23 mouse cellular contexts compared by ENCODE assay signal in genomic region chr10:77451822-77452221, GRCm38 (mm10). TPM values are rescaled to one million over a fixed set of nuclear protein-coding genes. Genes with fewer than 3 reads are reported as not detected.
DNase-seq lines count a peak whose midpoint lies in the region; ATAC-seq and TF ChIP-seq lines count a peak whose summit lies in the region.
"Had no signal": no experiment of that assay in that cellular context is flagged by ENCODE, and none has a peak within 500 bp of the region (broad histone marks: within the 10 kb centered on the region; RNA-seq: fewer than 3 reads in every experiment).

No protein-coding gene starts in this region.

- peak overlapping the region; percentile 20 for H3K4me3 ChIP-seq in megakaryocyte, embryonic 14.5 days (replicated peaks)
- no peak overlapping the region for H3K4me3 ChIP-seq in stomach, embryonic 16.5 days (replicated peaks; ENCODE audit: low read length)
- H3K4me3 ChIP-seq: embryonic facial prominence, embryonic 13.5 days; embryonic facial prominence, embryonic 15.5 days; erythroblast, embryonic 14.5 days; forebrain, embryonic 10.5 days; forebrain, embryonic 12.5 days had no signal

- DNase-seq in Patski (ENCODE audit: low read depth, low spot score) = peak; percentile 79
- peak; percentile 40 for DNase-seq in yolk sac, embryonic 10.5 days (ENCODE audit: low spot score)
- DNase-seq in cerebellum, postnatal 4 days (ENCODE audit: low spot score in 2 of 2) = no peak
- no peak for DNase-seq in adrenal gland, adult 2 months
- DNase-seq: adrenal gland, adult 8-10 months; adrenal gland, postnatal 14 days; adrenal gland, postnatal 36 days; cerebellum, adult 11-12 months; cerebellum, adult 2 months; cerebellum, adult 9-10 months; cerebellum, postnatal 10 days; cerebellum, postnatal 25 days; embryo, embryonic 11 days had no signal

- no peak overlapping the region for H3K9ac ChIP-seq in stomach, embryonic 16.5 days (ENCODE audit: low read length)
- H3K9ac ChIP-seq: embryonic facial prominence, embryonic 13.5 days; embryonic facial prominence, embryonic 15.5 days; forebrain, embryonic 12.5 days had no signal

- CTCF ChIA-PET in Patski (lab: Charles Lee) = no interaction called here

- POLR2A ChIA-PET in Patski (lab: Charles Lee) = no interaction called here

- no peak for TF ChIP-seq CTCF in Patski (IDR thresholded peaks at IDR 0.05)

- peaks cover 80% of the 10 kb centered on the region for H3K4me1 ChIP-seq in megakaryocyte, embryonic 14.5 days
- H3K4me1 ChIP-seq in stomach, embryonic 16.5 days (ENCODE audit: control insufficient read depth, insufficient read depth, low read length) = peaks cover 15% of the 10 kb centered on the region

- no peak overlapping the region for H3K4me2 ChIP-seq in stomach, embryonic 16.5 days (ENCODE audit: low read depth, low read length)
- H3K4me2 ChIP-seq: embryonic facial prominence, embryonic 13.5 days; embryonic facial prominence, embryonic 15.5 days; forebrain, embryonic 12.5 days had no signal

- no peak for ATAC-seq in megakaryocyte, adult 5-6 weeks (ENCODE audit: poor library complexity, severe bottlenecking)
- peak; percentile 54 for ATAC-seq in Patski
- 0 out of 2 replicates have a peak, but pooled peaks have one; percentile 8 for ATAC-seq in stomach, embryonic 16.5 days (ENCODE audit: insufficient read depth, low FRiP score)
- ATAC-seq: forebrain, embryonic 14.5 days; forebrain, embryonic 16.5 days had no signal

- no peak overlapping the region; the same call in 1 of the 2 replicates for H3K27ac ChIP-seq in stomach, embryonic 16.5 days (ENCODE audit: low read length)
- H3K27ac ChIP-seq: embryonic facial prominence, embryonic 13.5 days; embryonic facial prominence, embryonic 15.5 days; forebrain, embryonic 10.5 days; forebrain, embryonic 12.5 days had no signal

- in situ Hi-C loops in Patski (cut with MboI; ENCODE audit: low pct_unique_long_range_greater_than_20kb) = loop anchor here (5.0 kb wide), 1 partner anchor 45 kb away; no protein-coding TSS in a partner anchor

- peaks cover 14% of the 10 kb centered on the region for H3K27me3 ChIP-seq in megakaryocyte, embryonic 14.5 days (replicated peaks)
- H3K27me3 ChIP-seq in Patski = no peaks in the 10 kb centered on the region
- no peaks in the 10 kb centered on the region for H3K27me3 ChIP-seq in stomach, embryonic 16.5 days (ENCODE audit: control insufficient read depth, insufficient read depth, low read length)
- H3K27me3 ChIP-seq: embryonic facial prominence, embryonic 15.5 days; forebrain, embryonic 12.5 days had no signal

- 89% methylated on average over 4 of the region's 4 CpGs for WGBS in stomach, embryonic 16.5 days

- peaks cover 23% of the 10 kb centered on the region for H3K9me3 ChIP-seq in megakaryocyte, embryonic 14.5 days
- H3K9me3 ChIP-seq in stomach, embryonic 16.5 days (replicated peaks; ENCODE audit: control insufficient read depth, low read length) = no peaks in the 10 kb centered on the region
- H3K9me3 ChIP-seq: embryonic facial prominence, embryonic 13.5 days; forebrain, embryonic 10.5 days; forebrain, embryonic 12.5 days had no signal

- peaks cover 36% of the 10 kb centered on the region for H3K36me3 ChIP-seq in megakaryocyte, embryonic 14.5 days (replicated peaks; ENCODE audit: low read length)
- no peaks in the 10 kb centered on the region for H3K36me3 ChIP-seq in stomach, embryonic 16.5 days (ENCODE audit: control insufficient read depth, insufficient read depth, low read length)
- H3K36me3 ChIP-seq: embryonic facial prominence, embryonic 13.5 days; embryonic facial prominence, embryonic 15.5 days; forebrain, embryonic 10.5 days; forebrain, embryonic 12.5 days had no signal

RNA-seq across cellular contexts. Expression of gene Adarb1, which starts 33.8 kb away (rescaled TPM):
- polyA plus RNA-seq in megakaryocyte, embryonic 14.5 days (2012; ENCODE audit: insufficient read depth, low replicate concordance) = 0.65 and 1.6 TPM in 2 replicates
- 0.02 and 0.05 TPM in 2 replicates for total RNA-seq in megakaryocyte, adult 5-6 weeks (2015)
- 0.20 and 0.37 TPM in 2 replicates for total RNA-seq in megakaryocyte, adult 5-6 weeks (2017)
- 12.4 TPM for polyA plus RNA-seq in Patski (2021)
- 6.3 and 8.4 TPM in 2 replicates for polyA plus RNA-seq in stomach, embryonic 16.5 days (2015; fragmentation: Nextera tagmentation; extraction: Ambion mirVana)
- total RNA-seq in adrenal gland, adult 2 months (2021) = 10 to 100 TPM; 14.4 to 23.5 TPM
- 11.3 and 13.5 TPM in 2 replicates for polyA plus RNA-seq in adrenal gland, adult 2 months (2012; rRNA removed)
- polyA plus RNA-seq: erythroblast, embryonic 14.5 days had no signal

Comparison
In these comparisons a context has a peak if more than half of its experiments do, and no peak if none do; other contexts are left out.
1. DNase-seq: peak in Patski (single experiment) and yolk sac, embryonic 10.5 days (single experiment); none in cerebellum, postnatal 4 days (0 of 2) and adrenal gland, adult 2 months (single experiment).